Mouse (Mus musculus) olfactory bulb, adult 2 months (tissue): Measurements from ENCODE around the gene Gba2. TPM values are rescaled to one million over a fixed set of nuclear protein-coding genes. Genes with fewer than 3 reads are reported as not detected.
"Not testable (repeated sequence)": the region's sequence is repeated elsewhere in the genome, so short reads cannot be mapped to it uniquely, and the experiment has no call there.

Source experiments
- H3K27ac ChIP-seq: fragments of 200-500 bp; 2 replicates; pipeline ENCODE4 v1.5.1; 2012; ENCODE audit warnings: low read depth, low read length; ENCODE audit not compliant: insufficient read depth
- H3K4me1 ChIP-seq: fragments of 200-500 bp; 2 replicates; pipeline ENCODE4 v1.6.1; 2012; ENCODE audit warnings: low read length; ENCODE audit not compliant: control insufficient read depth, insufficient read depth
- H3K4me3 ChIP-seq: fragments of 200-500 bp; 2 replicates; pipeline ENCODE4 v1.5.1; 2012; ENCODE audit warnings: mild to moderate bottlenecking, low read depth, low read length, moderate library complexity; ENCODE audit not compliant: insufficient read depth
- CTCF ChIP-seq: fragments of 200-500 bp; IDR thresholded peaks from 2 replicates; pipeline ENCODE4 v1.5.1; 2012; ENCODE audit warnings: low read depth, mild to moderate bottlenecking, low read length, moderate library complexity; ENCODE audit not compliant: insufficient read depth
- POLR2A ChIP-seq: fragments of 200-500 bp; IDR thresholded peaks from 2 replicates; pipeline ENCODE4 v1.6.1; 2012; ENCODE audit warnings: mild to moderate bottlenecking, low read depth, low read length, moderate library complexity; ENCODE audit not compliant: insufficient read depth
- WGBS: fragments of 180-500 bp; shearing (Covaris S2); methylation state at CpG from one replicate; pipeline ENCODE4 v1.1.7; 2018; 5-methylcytosine and 5-hydroxymethylcytosine counted together
- polyA plus RNA-seq: library from polyadenylated mRNA; stranded (reverse); fragments of >200 nt; gene quantifications from 2 replicates; pipeline ENCODE4 v1.2.4, GENCODE M21; 2012; ENCODE audit warnings: low replicate concordance; ENCODE audit not compliant: missing spikeins, insufficient read depth, insufficient read length

Gba2 gene
- polyA plus RNA-seq, 1 experiment, result not detected

GRCm38 (mm10) chr4:43598650-43599380 lies 20.1 kb upstream of the Gba2 start:
- no peak for TF ChIP-seq POLR2A
- TF ChIP-seq CTCF, result no peak
- Histone ChIP-seq H3K4me1 (no peaks in the 10 kb centered on the region), H3K4me3 (no peak overlapping the region), H3K27ac (no peak overlapping the region)
- WGBS, result 92% methylated on average over 7 of the region's 7 CpGs

GRCm38 (mm10) chr4:43598200-43598599 lies 19.5 kb upstream of the Gba2 start:
- TF ChIP-seq POLR2A, result no peak
- no peak for TF ChIP-seq CTCF
- H3K27ac ChIP-seq, result no peak overlapping the region
- WGBS, result 84% methylated on average over 4 of the region's 4 CpGs
- no peaks in the 10 kb centered on the region for H3K4me1 ChIP-seq
- H3K4me3 ChIP-seq, result no peak overlapping the region

- H3K4me3 ChIP-seq, H3K27ac ChIP-seq, H3K4me1 ChIP-seq: not testable (repeated sequence)
- WGBS, result 83% methylated on average over 2 of the region's 2 CpGs
These were observed 17.9 kb upstream of the Gba2 start for GRCm38 (mm10) chr4:43596597-43596996.

- no peak for TF ChIP-seq CTCF
- TF ChIP-seq POLR2A, result no peak
- Histone ChIP-seq H3K4me1 (no peaks in the 10 kb centered on the region), H3K27ac (no peak overlapping the region), H3K4me3 (no peak overlapping the region)
- WGBS, result 63% methylated on average over 3 of the region's 3 CpGs
These were observed 14.8 kb upstream of the Gba2 start for GRCm38 (mm10) chr4:43593453-43593852.

- TF ChIP-seq POLR2A, result no peak
- TF ChIP-seq CTCF, result no peak
- no peak overlapping the region for H3K4me3 ChIP-seq
- 78% methylated on average over 3 of the region's 3 CpGs for WGBS
- H3K4me1 ChIP-seq, result no peaks in the 10 kb centered on the region
- H3K27ac ChIP-seq, result no peak overlapping the region
These were observed 13.3 kb upstream of the Gba2 start for GRCm38 (mm10) chr4:43591961-43592360.

- peaks cover 3% of the 10 kb centered on the region; the same call in 1 of the 2 replicates for H3K4me1 ChIP-seq
- WGBS, result 66% methylated on average over 5 of the region's 5 CpGs
- no peak overlapping the region for H3K4me3 ChIP-seq
- TF ChIP-seq POLR2A, result no peak
- no peak for TF ChIP-seq CTCF
- H3K27ac ChIP-seq, result no peak overlapping the region
These were observed 12.9 kb upstream of the Gba2 start for GRCm38 (mm10) chr4:43591543-43591942.

- 67% methylated on average over 7 of the region's 7 CpGs for WGBS
- Histone ChIP-seq H3K4me3 (no peak overlapping the region), H3K4me1 (peaks cover 10% of the 10 kb centered on the region), H3K27ac (no peak overlapping the region)
- TF ChIP-seq CTCF, result no peak
- no peak for TF ChIP-seq POLR2A
These were observed 9.0 kb upstream of the Gba2 start for GRCm38 (mm10) chr4:43587681-43588080.

- 67% methylated on average over 8 of the region's 8 CpGs for WGBS
- Histone ChIP-seq H3K27ac (no peak overlapping the region), H3K4me1 (peaks cover 10% of the 10 kb centered on the region), H3K4me3 (no peak overlapping the region)
- TF ChIP-seq CTCF (no peak), POLR2A (no peak)
These were observed 7.7 kb upstream of the Gba2 start for GRCm38 (mm10) chr4:43586411-43586810.

GRCm38 (mm10) chr4:43585682-43586081 lies 7.0 kb upstream of the Gba2 start:
- Histone ChIP-seq H3K4me3 (no peak overlapping the region), H3K4me1 (peaks cover 10% of the 10 kb centered on the region), H3K27ac (no peak overlapping the region)
- no peak for TF ChIP-seq POLR2A
- TF ChIP-seq CTCF, result no peak
- 57% methylated on average over 10 of the region's 10 CpGs for WGBS
